Mouse (Mus musculus) heart, adult 8-10 months (tissue): ENCODE data around the gene Gm20388. TPM values are rescaled to one million over a fixed set of nuclear protein-coding genes. Genes with fewer than 3 reads are reported as not detected.

ENCODE experiments used
- DNase-seq: peaks from one replicate; pipeline ENCODE4 v3.0.0; 2022; ENCODE audit warnings: low spot score
- total RNA-seq, 4 experiments: library from RNA; stranded (reverse); gene quantifications; 2 replicates each; pipeline ENCODE4 v1.2.4; 2022

Gene Gm20388
- total RNA-seq, 4 experiments from 2014 or later: 4.2 to 6.7 TPM; not detected in 2

DNA sequence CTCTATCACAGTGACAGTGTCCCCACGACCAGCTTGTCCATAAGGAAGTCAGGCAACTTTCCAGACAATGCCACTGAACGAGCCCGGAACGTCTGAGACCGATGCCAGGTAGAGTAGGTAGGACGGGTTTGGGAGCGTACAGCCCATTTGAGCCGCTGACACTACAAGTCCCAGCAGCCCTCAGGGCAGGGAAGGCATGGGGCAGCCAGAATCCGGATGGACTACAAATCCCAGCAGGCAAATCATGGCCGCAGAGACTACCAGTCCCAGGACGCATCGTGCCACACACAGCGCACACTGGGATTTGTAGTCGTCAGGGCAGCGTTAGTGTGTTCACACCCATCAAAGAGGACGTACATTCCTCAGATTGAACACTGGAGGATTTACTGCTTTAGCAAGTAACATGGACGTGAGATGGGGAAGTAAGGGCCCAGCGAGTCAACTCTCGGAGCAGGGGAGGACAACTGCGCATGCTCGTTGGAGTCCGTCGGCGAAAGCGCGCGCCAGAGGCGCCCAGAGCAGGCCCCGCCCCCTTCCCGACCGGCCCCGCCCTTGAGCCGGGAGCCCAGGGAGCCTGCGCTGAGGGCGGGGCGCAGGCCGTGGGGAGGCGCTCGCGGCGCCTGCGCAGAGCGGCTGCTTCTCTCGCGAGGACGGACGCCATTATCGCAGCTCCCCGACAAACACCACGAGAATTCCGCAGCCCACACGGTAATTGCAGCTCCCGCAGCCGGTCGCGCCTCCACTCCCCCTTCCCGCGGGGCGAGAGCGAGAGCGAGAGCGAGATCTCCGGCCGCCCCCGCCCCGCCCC is 2039.5 kb downstream of the Gm20388 start:
- peak; percentile 96 for DNase-seq

DNA sequence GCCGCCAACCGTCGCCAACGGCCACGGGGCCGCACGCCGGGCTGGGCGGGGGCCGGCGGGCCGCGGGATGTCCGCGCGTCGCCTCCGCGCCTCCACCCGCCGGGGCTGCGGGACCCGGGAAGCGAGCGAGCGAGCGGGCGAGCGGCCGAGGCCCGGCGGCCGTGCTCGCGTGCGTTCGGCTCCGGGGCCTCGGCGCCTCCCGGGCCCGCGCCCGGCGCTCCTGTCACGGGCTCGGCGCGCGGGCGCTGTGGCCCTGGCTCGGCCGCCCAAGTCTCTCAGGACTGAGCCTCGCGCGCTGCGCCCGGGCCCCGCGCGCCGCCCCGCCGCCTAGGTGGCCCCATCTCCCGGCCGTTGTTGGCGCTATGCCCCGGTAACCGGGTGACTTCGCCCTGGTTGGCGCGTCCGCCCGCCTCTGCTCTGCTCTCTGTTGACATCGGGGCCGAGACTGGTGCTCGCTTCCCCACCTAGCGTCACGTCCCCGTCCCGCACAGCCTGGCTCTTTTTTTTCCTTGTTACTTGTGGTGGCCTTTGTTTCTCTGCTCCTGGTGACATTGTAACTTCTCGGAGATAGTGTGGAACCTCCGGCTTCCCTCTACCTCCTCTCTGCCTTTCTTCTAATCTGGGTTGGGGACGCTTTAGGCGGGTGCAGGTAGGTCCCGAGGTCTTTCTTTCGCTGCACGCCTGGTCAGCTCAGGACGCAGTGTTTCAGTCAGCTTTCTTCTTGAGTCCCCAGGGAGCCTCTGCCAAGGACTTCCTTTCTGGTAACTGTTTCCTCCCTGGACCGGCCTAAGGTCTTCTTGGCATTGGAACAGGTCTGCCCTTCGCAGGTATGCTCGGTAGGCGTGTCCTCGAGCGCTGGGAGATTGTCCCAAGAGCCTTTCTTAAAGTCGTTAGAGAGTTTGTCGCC is 2040.4 kb downstream of the Gm20388 start:
- DNase-seq: peak; percentile 33

DNA sequence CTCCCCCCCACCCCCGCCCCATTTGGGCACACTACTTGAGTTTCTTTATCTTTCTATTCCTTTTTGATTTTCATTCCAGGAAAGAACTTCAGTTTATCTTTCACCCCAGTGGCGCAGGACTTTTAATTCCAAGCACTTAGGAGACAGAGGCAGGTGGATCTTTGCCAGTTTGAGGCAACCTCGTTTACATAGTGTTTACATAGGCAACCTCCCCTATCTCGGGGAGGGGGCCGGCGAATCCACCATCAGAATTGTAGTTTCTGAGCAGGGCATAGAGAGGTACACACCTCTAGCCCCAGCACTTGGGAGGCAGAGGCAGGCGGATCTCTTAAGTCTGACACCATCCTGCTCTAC is 2041.0 kb downstream of the Gm20388 start:
- DNase-seq: no peak

DNA sequence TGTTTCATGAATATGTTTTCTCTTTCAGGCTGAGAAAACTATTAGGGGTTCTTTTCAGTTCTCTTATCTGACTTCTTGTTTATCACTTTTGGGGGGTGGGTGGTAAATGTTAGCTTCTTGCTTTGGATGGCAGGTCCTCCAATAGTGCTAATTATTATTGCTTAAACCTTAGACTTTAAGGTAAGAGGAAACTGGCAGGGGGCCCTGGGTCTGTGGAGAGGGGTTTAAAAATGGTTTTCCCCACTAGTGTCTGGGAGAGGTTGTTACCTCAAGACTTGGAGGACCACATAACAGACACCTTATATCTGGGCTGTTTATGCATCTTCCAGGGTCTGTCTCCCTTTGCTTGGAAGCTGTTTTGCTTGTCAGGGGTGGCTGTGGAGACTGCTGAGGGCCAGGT is 2041.5 kb downstream of the Gm20388 start:
- DNase-seq: no peak

DNA sequence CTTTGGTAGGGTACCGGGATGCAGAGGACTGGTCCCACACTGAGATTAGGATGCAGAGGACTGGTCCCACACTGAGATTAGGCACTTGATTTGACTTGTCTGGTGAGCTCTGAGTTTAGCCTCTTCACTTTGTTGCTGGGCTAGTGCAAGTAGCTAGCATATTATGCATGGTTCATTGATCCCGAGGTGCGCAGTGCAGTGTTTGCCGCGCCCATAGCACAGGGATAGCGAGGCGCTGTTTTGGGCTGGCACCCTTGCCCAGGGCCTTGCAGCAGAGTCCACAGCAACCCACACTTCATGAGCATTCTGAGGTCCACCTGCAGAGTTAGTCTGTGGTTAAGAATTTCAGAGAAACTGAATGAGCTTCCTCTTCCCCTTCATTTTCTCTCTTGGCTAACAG is 2042.2 kb downstream of the Gm20388 start:
- no peak for DNase-seq

DNA sequence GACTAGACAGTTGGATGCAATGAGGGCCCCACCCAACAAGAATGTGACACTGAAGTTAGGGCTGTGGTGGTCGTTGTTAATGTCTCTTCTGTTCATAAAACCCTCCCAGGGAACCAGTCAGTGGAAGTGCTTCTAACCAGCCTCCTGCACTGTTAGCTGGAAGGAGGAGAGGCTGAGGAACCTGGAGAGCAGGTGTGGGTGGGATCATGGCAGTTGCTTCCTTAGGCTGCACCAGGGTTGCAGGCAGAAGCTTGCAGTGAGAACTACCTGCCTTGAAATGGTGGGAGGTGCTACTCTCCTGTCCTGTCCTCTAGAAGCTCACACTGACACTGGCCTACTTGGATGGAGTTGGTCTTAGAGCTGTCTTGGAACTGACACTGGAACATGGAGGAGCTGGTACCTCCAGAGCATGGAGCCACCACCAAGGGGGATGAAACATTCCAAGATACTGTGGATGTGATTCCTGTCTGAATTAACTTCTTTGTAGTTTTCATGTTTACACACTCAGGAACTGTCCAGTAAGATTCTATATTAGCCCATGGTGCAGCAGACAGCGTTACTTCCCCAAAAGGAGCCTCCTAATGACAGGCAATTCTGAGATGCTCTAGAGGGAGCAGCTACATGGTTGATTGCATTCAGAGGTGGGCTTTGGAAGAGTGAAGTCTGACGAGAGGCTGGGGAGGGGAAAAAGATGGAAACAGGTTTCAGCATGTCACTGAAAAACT is 2043.3 kb downstream of the Gm20388 start:
- DNase-seq: no peak

DNA sequence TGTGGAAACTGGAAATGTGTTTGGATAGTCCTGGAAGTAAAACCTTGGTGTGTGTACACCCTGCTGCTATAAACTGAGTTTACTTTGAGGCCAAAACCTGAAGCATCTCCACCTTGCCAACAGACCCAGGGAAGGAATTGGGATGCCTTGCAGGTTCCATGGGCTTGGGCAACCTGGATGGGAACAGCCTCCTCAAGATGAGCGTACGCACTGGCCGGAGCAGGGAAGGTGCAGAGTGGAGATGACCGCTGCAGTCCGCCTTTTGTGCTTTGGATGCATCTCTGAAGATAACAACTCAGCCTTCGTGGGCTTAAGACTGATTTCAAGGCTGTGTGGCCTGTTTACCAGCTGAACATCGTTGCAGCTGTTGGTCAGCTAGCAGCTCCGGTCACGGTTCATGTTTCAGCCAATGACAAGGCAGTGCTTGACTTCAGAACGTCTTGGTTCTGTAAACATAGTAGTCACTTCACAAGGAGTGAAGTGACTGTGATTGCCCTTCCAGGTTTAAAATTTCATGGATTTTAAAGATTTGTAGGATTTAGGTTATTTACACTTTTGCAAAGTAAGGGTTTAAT is 2044.4 kb downstream of the Gm20388 start:
- no peak for DNase-seq

DNA sequence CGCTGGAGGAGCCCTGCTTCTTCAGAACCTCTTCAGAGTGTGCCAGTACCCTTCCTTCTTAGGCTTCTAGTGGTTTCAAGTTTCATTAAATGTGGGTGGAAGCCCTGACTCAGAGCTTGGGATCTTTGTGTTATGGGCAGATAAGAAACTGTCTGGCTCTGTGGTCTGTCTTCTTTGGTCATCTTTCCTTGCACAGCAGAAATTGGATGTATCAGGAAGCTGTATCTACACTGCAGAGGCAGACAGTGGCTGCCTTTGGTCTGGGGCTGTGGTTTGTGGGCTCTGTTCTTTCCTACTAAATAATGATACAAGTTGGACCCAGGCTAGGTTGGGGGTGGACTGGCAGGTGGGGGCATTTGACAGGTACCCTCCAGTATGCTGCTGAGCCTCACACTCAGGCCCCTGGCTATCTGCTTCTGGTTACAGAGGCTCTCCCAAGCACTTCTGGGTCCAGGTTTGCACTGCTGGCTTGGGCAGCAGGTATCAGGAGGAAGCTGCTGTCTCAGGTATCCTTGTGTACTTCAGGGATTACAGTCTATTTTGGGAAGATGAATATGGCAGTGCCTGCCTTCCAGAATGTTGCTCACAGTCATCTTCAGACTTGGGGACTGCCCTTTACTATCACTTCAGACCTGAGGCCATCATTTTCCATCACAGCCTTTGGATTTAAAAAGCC is 2045.3 kb downstream of the Gm20388 start:
- DNase-seq: no peak

DNA sequence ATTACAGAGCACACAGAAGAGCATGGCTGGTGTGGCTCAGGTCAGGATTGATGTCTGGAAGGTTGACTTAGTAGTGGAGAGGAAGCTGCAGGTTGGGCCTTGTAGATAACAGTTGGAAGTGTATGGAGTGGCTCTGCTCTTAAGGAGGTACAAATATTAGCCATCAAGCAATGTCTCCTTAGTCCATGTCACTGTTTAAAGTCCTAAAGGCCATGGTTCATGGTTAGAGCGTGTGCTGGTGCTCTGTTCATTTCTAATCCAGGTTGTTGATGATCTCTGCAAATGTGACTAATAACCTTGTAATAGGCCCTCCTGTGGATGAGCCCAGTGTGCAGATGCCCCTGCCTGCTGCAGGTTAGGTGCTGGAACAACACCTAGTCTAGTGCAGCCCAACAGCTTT is 2047.8 kb downstream of the Gm20388 start:
- DNase-seq: no peak

DNA sequence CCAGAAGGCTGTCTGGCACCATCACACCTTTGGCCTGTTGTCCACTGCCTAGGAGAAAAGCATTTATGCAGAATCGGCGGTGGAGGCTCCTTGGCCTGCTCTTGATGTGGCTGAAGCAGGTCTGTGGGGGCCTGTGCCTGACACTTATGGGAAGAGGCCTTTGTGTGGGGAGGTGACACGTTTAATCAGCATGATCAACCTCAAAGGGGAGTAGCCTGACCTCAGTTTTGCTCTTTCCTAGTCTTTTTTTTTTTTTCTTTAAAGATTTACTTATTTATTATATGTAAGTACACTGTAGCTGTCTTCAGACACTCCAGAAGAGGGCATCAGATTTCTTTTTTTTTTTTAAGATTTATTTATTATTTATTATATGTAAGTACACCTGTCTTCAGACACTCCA is 2052.3 kb downstream of the Gm20388 start:
- DNase-seq: no peak

DNA sequence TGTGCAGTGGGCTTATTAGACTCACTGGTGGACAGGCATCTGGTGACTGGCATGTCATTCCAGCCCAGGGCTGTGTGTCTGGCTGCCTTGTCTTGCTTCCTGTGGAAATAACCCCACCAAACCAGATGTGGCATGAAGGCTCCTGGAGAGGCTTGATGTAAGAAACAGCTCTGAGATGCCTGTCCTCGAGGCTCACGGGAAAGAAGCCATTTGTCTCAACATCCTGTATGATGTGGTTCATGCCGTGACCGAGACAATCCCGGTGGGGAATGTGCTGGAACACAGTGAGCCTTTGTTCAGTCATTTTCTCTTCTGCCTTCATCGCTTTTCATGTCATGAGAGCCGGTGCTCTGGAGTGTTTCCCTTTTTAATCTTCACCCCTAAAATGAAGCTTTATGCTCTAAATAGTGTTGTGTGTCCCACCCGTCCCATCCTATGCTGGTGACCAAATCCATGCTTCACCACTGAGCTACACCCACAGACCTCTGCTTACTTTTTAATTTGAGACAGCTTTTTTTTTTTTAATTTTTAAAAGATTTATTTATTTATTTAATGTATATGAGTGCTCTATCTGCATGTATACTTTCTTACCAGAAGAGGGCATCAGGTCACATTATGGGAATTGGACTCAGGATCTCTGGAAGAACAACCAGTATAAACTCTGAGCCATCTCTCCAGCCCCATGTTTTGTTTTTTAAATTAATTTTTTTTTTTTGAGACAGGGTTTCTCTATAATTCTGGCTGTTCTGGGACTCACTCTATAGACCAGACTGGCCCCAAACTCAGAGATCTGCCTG is 2054.3 kb downstream of the Gm20388 start:
- peak; percentile 73 for DNase-seq

DNA sequence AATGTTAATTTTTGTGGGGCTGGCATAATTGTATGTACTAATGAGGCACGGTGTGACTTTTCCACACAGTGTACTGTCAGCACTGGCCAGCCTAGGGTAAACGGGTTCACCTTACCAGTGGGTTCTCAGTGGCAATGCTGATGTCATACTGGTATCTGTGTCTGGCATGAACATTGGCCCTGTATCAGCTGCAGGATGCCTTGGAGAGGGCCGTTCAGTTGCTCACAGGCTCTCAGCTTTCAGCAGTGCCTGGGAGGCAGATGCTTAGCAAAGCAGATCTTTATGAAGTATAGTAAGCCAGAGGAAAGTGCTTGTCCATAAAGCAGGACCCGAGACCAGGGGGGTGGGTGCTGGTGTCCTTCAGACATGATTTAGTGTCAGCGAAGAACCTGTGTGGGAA is 2055.5 kb downstream of the Gm20388 start:
- DNase-seq: no peak

DNA sequence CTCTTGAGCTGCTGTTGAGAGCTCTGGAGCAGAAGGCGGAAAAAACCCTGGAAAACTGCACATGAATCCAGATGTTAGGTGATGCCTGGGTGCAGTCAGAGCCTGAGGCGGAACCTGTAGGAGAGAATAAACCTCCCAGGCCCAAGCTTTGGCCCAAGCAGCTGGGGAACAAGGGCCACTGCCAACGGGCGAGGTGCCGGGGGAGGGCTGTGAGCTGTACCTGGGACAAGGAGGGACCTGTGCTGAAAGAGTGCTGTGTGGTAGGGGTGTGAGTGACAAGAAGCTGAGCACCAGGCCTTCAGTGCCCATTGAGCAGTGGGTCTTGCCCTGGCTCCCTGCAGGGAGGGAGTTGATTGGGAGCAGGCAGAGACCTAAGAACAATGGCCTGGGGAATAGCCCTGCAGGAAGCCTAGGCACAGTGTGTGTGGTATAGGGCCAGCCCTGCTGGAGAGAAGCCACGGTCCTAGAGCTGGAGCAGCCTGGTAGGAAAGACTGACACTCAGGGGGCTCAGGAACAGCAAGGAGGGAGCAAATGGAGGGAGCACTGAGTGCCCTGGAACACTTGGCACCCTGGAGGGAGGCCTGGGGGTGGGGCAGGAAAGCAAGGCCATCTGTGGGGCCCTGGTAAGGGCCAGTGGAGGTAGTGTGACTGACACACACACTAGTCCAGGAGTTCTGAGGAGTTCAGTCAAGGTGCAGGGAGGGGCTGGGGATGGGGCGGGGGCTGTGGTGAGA is 2056.2 kb downstream of the Gm20388 start:
- DNase-seq: no peak

DNA sequence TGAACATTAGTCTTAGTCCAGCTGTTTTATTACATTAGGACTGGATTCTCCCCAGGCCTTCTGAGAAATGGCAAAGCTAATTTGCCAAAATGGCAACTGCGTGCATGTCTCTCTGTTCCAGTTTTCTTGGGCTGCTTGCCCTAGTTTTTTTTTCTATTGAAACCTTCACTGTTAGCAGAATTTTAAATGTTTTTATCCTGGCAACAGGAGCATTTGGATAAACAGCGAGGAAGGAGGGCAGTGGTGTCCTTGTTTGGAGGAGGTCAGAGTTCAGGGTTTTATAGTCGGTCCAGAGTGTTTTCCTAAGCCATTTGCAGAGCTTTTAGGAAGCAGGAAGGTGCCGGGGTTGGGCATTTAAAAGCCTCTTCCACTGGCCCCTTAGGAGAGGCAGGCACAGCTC is 2057.3 kb downstream of the Gm20388 start:
- DNase-seq: peak; percentile 53

DNA sequence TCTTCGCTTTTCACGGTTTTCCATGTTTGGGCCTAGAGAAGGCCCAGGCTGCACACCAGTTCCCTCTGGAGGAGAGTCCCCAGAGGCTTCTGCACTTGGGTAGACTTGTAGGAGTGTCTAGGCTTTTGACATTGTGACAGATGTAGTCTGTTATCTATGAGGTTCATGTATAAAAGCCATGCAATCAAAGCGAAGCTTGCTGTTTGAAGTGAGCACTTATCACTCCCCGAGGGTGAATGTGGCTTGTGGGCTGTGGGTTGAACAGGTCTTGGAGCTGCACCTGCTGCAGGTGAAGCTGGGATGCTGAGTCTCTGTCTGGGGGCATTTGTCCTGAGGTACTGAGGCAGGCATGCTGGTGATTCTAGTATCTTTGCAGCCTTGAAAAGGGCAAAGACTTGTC is 2057.9 kb downstream of the Gm20388 start:
- no peak for DNase-seq

DNA sequence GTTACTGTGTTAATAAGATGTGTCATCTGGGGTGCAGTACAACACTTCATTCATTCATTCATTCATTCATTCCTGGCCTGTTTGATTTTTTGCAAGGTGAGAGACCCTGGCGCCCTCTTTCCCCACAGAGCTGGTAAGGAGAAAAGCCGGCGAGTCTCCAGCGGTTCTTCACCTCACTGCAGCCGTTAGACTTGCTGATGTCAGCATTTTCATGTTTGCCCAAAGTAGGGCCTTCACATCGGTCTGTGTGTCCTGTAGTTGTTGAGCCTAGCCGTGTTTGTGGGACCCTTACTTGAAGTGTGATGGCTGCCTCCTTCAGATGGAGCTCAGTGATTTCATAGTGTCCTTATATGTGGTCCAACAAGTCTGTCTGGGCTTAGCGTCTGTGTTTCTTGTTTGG is 2059.6 kb downstream of the Gm20388 start:
- no peak for DNase-seq

DNA sequence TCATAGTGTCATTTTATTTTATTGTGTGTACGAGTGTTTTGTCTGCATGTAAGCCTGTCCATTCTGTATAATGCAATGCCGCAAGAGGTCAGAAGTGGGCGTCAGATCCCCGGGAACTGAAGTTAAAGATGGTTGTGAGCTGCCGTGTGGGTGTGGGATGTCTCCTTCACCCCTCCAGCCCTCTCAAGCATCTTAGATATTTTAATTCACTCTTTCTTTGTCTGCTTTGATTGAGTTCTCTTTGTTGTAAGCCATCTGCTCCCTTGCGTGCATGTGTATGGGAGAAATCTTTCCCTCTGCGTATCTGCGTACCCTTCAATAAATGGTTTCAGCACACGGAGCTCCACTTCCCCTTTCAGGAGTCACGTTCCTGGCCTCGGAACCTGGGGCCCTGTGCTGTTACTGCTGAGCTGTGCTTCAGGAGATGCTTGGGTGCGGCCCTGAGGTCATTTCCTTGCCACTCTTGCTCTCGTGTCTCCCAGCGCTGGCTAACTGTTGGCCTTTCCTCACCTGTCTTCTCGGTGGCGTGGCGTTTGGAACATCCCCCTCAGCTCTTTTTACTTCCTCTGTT is 2060.9 kb downstream of the Gm20388 start:
- no peak for DNase-seq

DNA sequence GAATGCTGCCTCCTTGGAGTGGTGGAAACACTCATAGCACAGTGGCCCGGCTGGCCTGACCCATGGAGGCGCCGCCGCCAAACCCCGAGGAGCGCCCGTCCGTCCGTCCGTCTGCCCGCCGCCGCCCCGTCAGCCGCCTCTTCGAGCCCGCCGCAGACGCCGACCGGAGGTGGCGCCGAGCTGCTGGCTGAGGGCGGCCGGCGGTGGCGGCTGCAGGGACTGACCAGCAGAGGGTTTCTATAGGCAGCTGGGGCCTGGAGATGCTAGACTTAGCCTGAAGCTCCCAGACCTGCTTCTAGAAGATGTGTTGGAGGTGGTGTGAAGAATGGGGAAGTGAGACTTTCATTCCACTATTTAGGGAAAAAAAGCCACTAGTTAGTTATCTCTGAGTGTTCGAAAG is 2063.3 kb downstream of the Gm20388 start:
- DNase-seq: no peak

DNA sequence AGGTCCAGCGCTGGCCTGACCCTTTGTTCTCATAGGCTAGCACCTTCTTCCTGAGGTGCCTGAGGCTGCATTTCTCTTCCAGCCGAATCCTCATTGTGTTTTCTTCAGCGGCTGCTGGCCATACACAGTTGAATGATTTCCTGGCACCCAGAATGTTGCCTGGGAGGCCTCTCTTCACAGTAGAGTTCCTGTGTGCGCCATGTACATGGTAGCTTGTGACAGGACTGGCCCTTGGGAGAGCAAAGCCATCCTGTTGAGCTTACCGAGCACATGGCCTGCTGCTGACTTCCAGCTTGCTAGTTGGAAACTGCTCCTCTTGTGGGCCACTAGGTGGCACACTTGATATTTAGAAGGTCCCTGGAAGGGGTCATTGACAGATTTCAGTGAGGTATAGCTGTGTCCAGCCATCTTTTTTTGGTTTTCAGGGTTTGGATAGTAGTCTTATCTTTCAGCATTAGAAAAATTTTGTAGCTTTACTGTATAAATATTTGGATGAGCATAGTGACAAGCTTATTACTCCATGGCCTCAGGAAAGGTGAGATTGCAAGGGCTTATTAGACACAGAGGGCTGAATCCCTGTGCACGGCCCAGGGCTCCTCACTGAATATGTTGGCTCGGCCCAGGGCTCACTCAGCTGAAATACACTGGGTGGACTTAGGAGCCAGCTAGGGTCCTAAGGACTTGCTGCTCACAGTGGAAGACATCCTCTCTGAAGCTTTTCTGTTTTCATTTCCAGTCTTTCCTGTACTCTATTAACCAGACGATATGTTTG is 2067.4 kb downstream of the Gm20388 start:
- peak; percentile 40 for DNase-seq
